Mouse (Mus musculus) megakaryocyte, embryonic 14.5 days (primary cell): ENCODE data around the gene Dmp1. TPM values are rescaled to one million over a fixed set of nuclear protein-coding genes. Genes with fewer than 3 reads are reported as not detected.

Source experiments
- H3K27me3 ChIP-seq: replicated peaks from 2 replicates; pipeline ENCODE3; 2012; ENCODE audit warnings: inconsistent platforms
- H3K36me3 ChIP-seq: replicated peaks from 2 replicates; pipeline ENCODE3; 2012; ENCODE audit warnings: low read length, inconsistent platforms, mixed read lengths
- H3K4me1 ChIP-seq: 2 replicates; pipeline ENCODE4 v1.6.1; 2012; ENCODE audit warnings: inconsistent platforms
- H3K4me3 ChIP-seq: replicated peaks from 2 replicates; pipeline ENCODE3; 2012; ENCODE audit warnings: moderate library complexity, mild to moderate bottlenecking, inconsistent platforms
- H3K9me3 ChIP-seq: 2 replicates; pipeline ENCODE4 v1.6.1; 2012; ENCODE audit warnings: inconsistent platforms
- FLI1 ChIP-seq: IDR thresholded peaks from 2 replicates; pipeline ENCODE4 v1.6.1; 2012; ENCODE audit warnings: low read length, inconsistent platforms, mixed read lengths
- GATA1 ChIP-seq: IDR thresholded peaks from 3 replicates; pipeline ENCODE4 v1.6.1; 2012; ENCODE audit warnings: mixed read lengths, low read length, inconsistent platforms, borderline replicate concordance
- polyA plus RNA-seq: library from polyadenylated mRNA; stranded (reverse); fragments of >175 nt; gene quantifications from 2 replicates; pipeline ENCODE4 v1.2.3, GENCODE M21; 2012; ENCODE audit warnings: low replicate concordance; ENCODE audit not compliant: insufficient read depth

Dmp1 gene
- polyA plus RNA-seq, 1 experiment = not detected

GRCm38 (mm10) chr5:104201153-104201950, 1.1 kb upstream of the Dmp1 start:
- H3K4me1 ChIP-seq = no peaks in the 10 kb centered on the region
- H3K9me3 ChIP-seq = peaks cover 12% of the 10 kb centered on the region; the same call in 1 of the 2 replicates
- H3K4me3 ChIP-seq = no peak overlapping the region
- TF ChIP-seq FLI1 (no peak), GATA1 (no peak)
- no peaks in the 10 kb centered on the region for H3K36me3 ChIP-seq
- H3K27me3 ChIP-seq = no peaks in the 10 kb centered on the region

- no peak for TF ChIP-seq GATA1
- TF ChIP-seq FLI1 = no peak
- H3K27me3 ChIP-seq = no peaks in the 10 kb centered on the region
- H3K4me3 ChIP-seq = no peak overlapping the region
- no peaks in the 10 kb centered on the region for H3K4me1 ChIP-seq
- 0 out of 2 replicates have a peak, but pooled peaks cover 13% of the 10 kb centered on the region for H3K9me3 ChIP-seq
- H3K36me3 ChIP-seq = no peaks in the 10 kb centered on the region
Measured at GRCm38 (mm10) chr5:104212531-104212930, 10.1 kb downstream of the Dmp1 start.

GRCm38 (mm10) chr5:104218926-104219325, 16.5 kb downstream of the Dmp1 start:
- no peaks in the 10 kb centered on the region for H3K36me3 ChIP-seq
- H3K4me3 ChIP-seq = no peak overlapping the region
- H3K9me3 ChIP-seq = peaks cover 5% of the 10 kb centered on the region
- H3K4me1 ChIP-seq = no peaks in the 10 kb centered on the region; the same call in 1 of the 2 replicates
- H3K27me3 ChIP-seq = no peaks in the 10 kb centered on the region
- TF ChIP-seq GATA1 (no peak), FLI1 (no peak)

DNA sequence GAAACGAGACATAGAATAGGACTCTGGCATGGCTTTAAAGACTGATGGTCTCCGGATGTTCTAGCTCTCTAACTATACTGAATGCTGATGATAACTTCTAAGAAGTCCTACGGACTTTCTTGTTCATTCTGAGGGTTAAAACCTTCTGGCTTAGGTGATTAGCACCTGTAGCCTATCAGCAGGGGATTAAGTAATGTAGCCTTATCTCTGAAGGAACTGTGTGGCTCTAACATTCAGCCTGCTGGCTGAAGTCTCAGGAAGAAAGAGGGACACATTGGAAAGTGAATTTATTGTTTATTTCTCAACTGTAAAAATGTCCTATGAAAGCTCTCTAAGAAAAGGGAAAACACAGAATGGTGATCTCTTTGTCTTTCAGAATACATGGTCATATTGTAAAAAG, 21.9 kb downstream of the Dmp1 start:
- Histone ChIP-seq H3K27me3 (no peaks in the 10 kb centered on the region), H3K9me3 (peaks cover 8% of the 10 kb centered on the region), H3K4me1 (no peaks in the 10 kb centered on the region; the same call in 1 of the 2 replicates), H3K4me3 (no peak overlapping the region), H3K36me3 (no peaks in the 10 kb centered on the region)
- no peak for TF ChIP-seq GATA1
- no peak for TF ChIP-seq FLI1

DNA sequence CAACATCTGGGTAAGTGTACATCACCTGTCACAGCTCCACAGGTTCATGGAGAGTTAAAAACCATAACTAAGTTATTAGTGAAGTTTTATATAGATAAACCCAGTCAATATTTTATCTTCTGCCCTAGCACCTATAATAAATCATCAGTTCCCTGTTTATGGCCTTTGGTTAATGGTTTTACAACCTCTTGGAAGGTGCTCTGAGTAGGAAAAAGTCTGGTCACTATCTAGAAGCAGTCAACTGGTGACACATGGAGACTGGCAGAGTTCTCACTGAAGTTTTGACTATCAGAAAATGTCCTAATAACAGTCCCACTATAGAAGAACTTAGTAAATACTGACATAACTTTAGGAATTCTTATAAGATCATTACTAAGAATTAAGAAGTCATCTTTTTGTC, 22.3 kb downstream of the Dmp1 start:
- Histone ChIP-seq H3K9me3 (peaks cover 8% of the 10 kb centered on the region), H3K36me3 (no peaks in the 10 kb centered on the region), H3K4me3 (no peak overlapping the region), H3K27me3 (no peaks in the 10 kb centered on the region), H3K4me1 (no peaks in the 10 kb centered on the region; the same call in 1 of the 2 replicates)
- no peak for TF ChIP-seq FLI1
- TF ChIP-seq GATA1 = no peak

DNA sequence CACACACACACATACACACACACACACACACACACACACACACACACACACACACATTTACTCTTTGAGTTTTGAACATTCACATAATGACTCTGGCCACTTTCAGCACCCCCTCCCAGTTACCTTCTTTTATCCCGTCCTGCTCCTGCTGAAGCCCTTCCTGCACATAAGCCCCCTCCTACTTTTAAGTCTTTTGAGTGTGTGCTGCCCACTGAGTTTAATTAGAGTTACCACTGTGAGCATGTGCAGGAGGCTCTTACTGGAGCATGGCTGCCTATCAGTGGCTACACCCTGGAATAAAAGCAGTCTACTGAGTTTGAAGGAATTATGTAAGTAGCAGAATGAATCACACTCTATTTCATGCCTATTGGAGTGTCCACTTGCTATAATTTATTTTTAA, 26.1 kb downstream of the Dmp1 start:
- H3K9me3 ChIP-seq = peaks cover 2% of the 10 kb centered on the region; the same call in 1 of the 2 replicates
- H3K27me3 ChIP-seq = no peaks in the 10 kb centered on the region
- TF ChIP-seq GATA1 (no peak), FLI1 (no peak)
- H3K36me3 ChIP-seq = no peaks in the 10 kb centered on the region
- H3K4me1 ChIP-seq = no peaks in the 10 kb centered on the region
- no peak overlapping the region for H3K4me3 ChIP-seq

- TF ChIP-seq FLI1 = no peak
- TF ChIP-seq GATA1 = no peak
- no peaks in the 10 kb centered on the region for H3K27me3 ChIP-seq
- H3K36me3 ChIP-seq = no peaks in the 10 kb centered on the region
- peaks cover 14% of the 10 kb centered on the region; the same call in 1 of the 2 replicates for H3K9me3 ChIP-seq
- no peaks in the 10 kb centered on the region for H3K4me1 ChIP-seq
- H3K4me3 ChIP-seq = no peak overlapping the region
Measured at GRCm38 (mm10) chr5:104236741-104237140, 34.3 kb downstream of the Dmp1 start.

DNA sequence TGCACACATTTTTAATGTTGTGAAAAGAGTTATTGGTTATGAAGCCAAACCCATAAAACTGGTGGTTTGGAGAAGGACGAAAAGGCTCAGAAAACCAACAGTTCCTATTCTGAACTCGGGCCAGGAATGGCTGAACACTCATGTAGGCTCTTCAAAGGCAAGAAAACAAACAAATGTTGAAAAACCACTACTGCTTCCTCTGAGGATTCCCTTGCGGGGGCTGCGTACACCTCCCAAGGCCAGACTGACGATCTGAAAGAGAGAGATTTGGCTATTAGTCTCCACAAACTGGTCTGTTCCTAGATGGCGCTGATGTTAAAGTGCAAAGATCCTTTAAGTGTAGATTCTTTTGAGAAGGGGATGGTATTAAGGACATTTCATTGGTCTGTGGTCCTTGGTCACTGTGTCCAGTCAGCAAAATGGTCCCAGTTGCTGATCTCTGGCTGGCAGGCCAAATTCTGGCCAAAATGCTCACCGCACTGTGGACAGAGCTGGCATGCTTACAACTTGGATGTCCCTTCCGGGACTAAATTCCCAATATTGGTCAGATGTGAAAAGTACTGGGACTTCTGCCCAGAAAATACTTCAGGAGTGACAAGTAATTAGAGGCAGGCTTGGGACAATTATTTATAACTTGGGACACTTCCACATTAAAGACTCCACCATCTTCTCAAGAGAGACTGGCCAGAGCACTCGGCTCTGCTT, 37.4 kb downstream of the Dmp1 start:
- Histone ChIP-seq H3K4me1 (no peaks in the 10 kb centered on the region), H3K4me3 (no peak overlapping the region), H3K27me3 (no peaks in the 10 kb centered on the region), H3K36me3 (no peaks in the 10 kb centered on the region), H3K9me3 (peaks cover 14% of the 10 kb centered on the region; the same call in 1 of the 2 replicates)
- TF ChIP-seq GATA1 (no peak), FLI1 (no peak)

GRCm38 (mm10) chr5:104244261-104244660, 41.8 kb downstream of the Dmp1 start:
- no peaks in the 10 kb centered on the region for H3K27me3 ChIP-seq
- H3K4me3 ChIP-seq = no peak overlapping the region
- H3K36me3 ChIP-seq = no peaks in the 10 kb centered on the region
- H3K4me1 ChIP-seq = no peaks in the 10 kb centered on the region
- H3K9me3 ChIP-seq = 0 out of 2 replicates have a peak, but pooled peaks cover 2% of the 10 kb centered on the region
- TF ChIP-seq GATA1 = no peak
- TF ChIP-seq FLI1 = no peak

- Histone ChIP-seq H3K4me1 (no peaks in the 10 kb centered on the region), H3K36me3 (no peaks in the 10 kb centered on the region), H3K9me3 (no peaks in the 10 kb centered on the region), H3K4me3 (no peak overlapping the region), H3K27me3 (no peaks in the 10 kb centered on the region)
- TF ChIP-seq GATA1 (no peak), FLI1 (no peak)
Measured at GRCm38 (mm10) chr5:104251811-104252210, 49.4 kb downstream of the Dmp1 start.
